Mouse (Mus musculus): ENCODE measurements around the gene Psrc1. TPM values are rescaled to one million over a fixed set of nuclear protein-coding genes. Genes with fewer than 3 reads are reported as not detected.
A peak's percentile ranks its signal among the peaks of the same experiment; 100 is the strongest.

Gene Psrc1
- polyA plus RNA-seq, 1 experiment from 2014 or later: 47.6 TPM

GRCm38 (mm10) chr3:108433881-108434495, 50.3 kb downstream of the Psrc1 start:
- no peaks in the 10 kb centered on the region for H3K9me3 ChIP-seq (ENCODE audit: low read length)
- H3K36me3 ChIP-seq (ENCODE audit: insufficient read depth, low read length): peaks cover 59% of the 10 kb centered on the region
- no peak overlapping the region for H3K4me3 ChIP-seq (ENCODE audit: low read length)
- 52% methylated on average over 19 of the region's 19 CpGs for WGBS
- H3K27ac ChIP-seq (ENCODE audit: low read length): no peak overlapping the region
- H3K9ac ChIP-seq (replicated peaks; ENCODE audit: low read length): no peak overlapping the region
- no peak for ATAC-seq (ENCODE audit: low FRiP score, low TSS enrichment)
- no peaks in the 10 kb centered on the region for H3K27me3 ChIP-seq (ENCODE audit: insufficient read depth, low read length)
- H3K4me1 ChIP-seq (ENCODE audit: insufficient read depth, low read length): no peaks in the 10 kb centered on the region
- no peak overlapping the region for H3K4me2 ChIP-seq (replicated peaks; ENCODE audit: low read depth, low read length)

GRCm38 (mm10) chr3:108435701-108436379, 52.2 kb downstream of the Psrc1 start:
- H3K36me3 ChIP-seq (ENCODE audit: insufficient read depth, low read length): peaks cover 49% of the 10 kb centered on the region
- ATAC-seq (ENCODE audit: low FRiP score, low TSS enrichment): peak; percentile 61; the same call in 1 of the 2 replicates
- no peak overlapping the region for H3K27ac ChIP-seq (ENCODE audit: low read length)

GRCm38 (mm10) chr3:108436380-108436714, 52.7 kb downstream of the Psrc1 start:
- Histone ChIP-seq H3K9me3 (ENCODE audit: low read length) (no peaks in the 10 kb centered on the region), H3K4me3 (ENCODE audit: low read length) (no peak overlapping the region), H3K27me3 (ENCODE audit: insufficient read depth, low read length) (no peaks in the 10 kb centered on the region), H3K36me3 (ENCODE audit: insufficient read depth, low read length) (peaks cover 46% of the 10 kb centered on the region), H3K9ac (replicated peaks; ENCODE audit: low read length) (no peak overlapping the region), H3K27ac (ENCODE audit: low read length) (no peak overlapping the region), H3K4me1 (ENCODE audit: insufficient read depth, low read length) (no peaks in the 10 kb centered on the region), H3K4me2 (replicated peaks; ENCODE audit: low read depth, low read length) (no peak overlapping the region)
- ATAC-seq (ENCODE audit: low FRiP score, low TSS enrichment): no peak
- WGBS: 84% methylated on average over 7 of the region's 7 CpGs

More at GRCm38 (mm10) chr3:108435701-108436379, 52.2 kb downstream of the Psrc1 start:
- Histone ChIP-seq H3K27me3 (ENCODE audit: insufficient read depth, low read length) (no peaks in the 10 kb centered on the region), H3K9ac (replicated peaks; ENCODE audit: low read length) (no peak overlapping the region), H3K4me2 (replicated peaks; ENCODE audit: low read depth, low read length) (no peak overlapping the region), H3K9me3 (ENCODE audit: low read length) (no peaks in the 10 kb centered on the region), H3K4me1 (ENCODE audit: insufficient read depth, low read length) (no peaks in the 10 kb centered on the region), H3K4me3 (ENCODE audit: low read length) (no peak overlapping the region)
- WGBS: 84% methylated on average over 17 of the region's 17 CpGs

Other genes with a start within 250 kb of the Psrc1 start
- 188 and 196 TPM in 2 replicates for gene Gnai3, start 237.7 kb upstream of the Psrc1 start, polyA plus RNA-seq (2015; fragmentation: Nextera tagmentation; extraction: Ambion mirVana)
- 0.06 and 0.08 TPM in 2 replicates for gene Gpr61, start 229.0 kb upstream of the Psrc1 start, polyA plus RNA-seq (2015; fragmentation: Nextera tagmentation; extraction: Ambion mirVana)
- 5.4 and 5.8 TPM in 2 replicates for gene Amigo1, start 197.5 kb upstream of the Psrc1 start, polyA plus RNA-seq (2015; fragmentation: Nextera tagmentation; extraction: Ambion mirVana)
- gene Cyb561d1, start 182.6 kb upstream of the Psrc1 start, polyA plus RNA-seq (2015; fragmentation: Nextera tagmentation; extraction: Ambion mirVana): 3.4 and 3.9 TPM in 2 replicates
- 18.7 and 22.2 TPM in 2 replicates for gene Atxn7l2, start 172.9 kb upstream of the Psrc1 start, polyA plus RNA-seq (2015; fragmentation: Nextera tagmentation; extraction: Ambion mirVana)
- gene Sypl2, start 157.2 kb upstream of the Psrc1 start, polyA plus RNA-seq (2015; fragmentation: Nextera tagmentation; extraction: Ambion mirVana): 3.7 and 5.0 TPM in 2 replicates
- gene Psma5, start 126.9 kb upstream of the Psrc1 start, polyA plus RNA-seq (2015; fragmentation: Nextera tagmentation; extraction: Ambion mirVana): 282 and 321 TPM in 2 replicates
- gene Sort1, start 99.8 kb upstream of the Psrc1 start, polyA plus RNA-seq (2015; fragmentation: Nextera tagmentation; extraction: Ambion mirVana): 7.6 and 8.5 TPM in 2 replicates
- gene Mybphl, start 18.9 kb upstream of the Psrc1 start, polyA plus RNA-seq (2015; fragmentation: Nextera tagmentation; extraction: Ambion mirVana): 0.14 TPM in 1 of 2 replicates, not detected in the other
- gene Celsr2, start 31.7 kb downstream of the Psrc1 start, polyA plus RNA-seq (2015; fragmentation: Nextera tagmentation; extraction: Ambion mirVana): 21.7 and 22.1 TPM in 2 replicates
- gene Sars, start 61.4 kb downstream of the Psrc1 start, polyA plus RNA-seq (2015; fragmentation: Nextera tagmentation; extraction: Ambion mirVana): 134 and 142 TPM in 2 replicates
- 0.37 and 0.41 TPM in 2 replicates for gene 1700013F07Rik, start 150.3 kb downstream of the Psrc1 start, polyA plus RNA-seq (2015; fragmentation: Nextera tagmentation; extraction: Ambion mirVana)
- gene 5330417C22Rik, start 152.7 kb downstream of the Psrc1 start, polyA plus RNA-seq (2015; fragmentation: Nextera tagmentation; extraction: Ambion mirVana): 1.4 TPM in 2 replicates
- gene Tmem167b, start 178.6 kb downstream of the Psrc1 start, polyA plus RNA-seq (2015; fragmentation: Nextera tagmentation; extraction: Ambion mirVana): 38.0 and 38.4 TPM in 2 replicates
- 34.0 and 35.6 TPM in 2 replicates for gene Taf13, start 187.9 kb downstream of the Psrc1 start, polyA plus RNA-seq (2015; fragmentation: Nextera tagmentation; extraction: Ambion mirVana)
- gene Wdr47, start 207.4 kb downstream of the Psrc1 start, polyA plus RNA-seq (2015; fragmentation: Nextera tagmentation; extraction: Ambion mirVana): 8.9 and 10.6 TPM in 2 replicates

Measured in kidney, embryonic 16.5 days (tissue).